Mouse (Mus musculus): ENCODE measurements around the gene Tmem131. TPM values are rescaled to one million over a fixed set of nuclear protein-coding genes. Genes with fewer than 3 reads are reported as not detected.
A peak's percentile ranks its signal among the peaks of the same experiment; 100 is the strongest.

The Tmem131 gene
- polyA plus RNA-seq, 1 experiment from 2014 or later: 72.3 TPM

GRCm38 (mm10) chr1:36797481-36797880, 146.0 kb downstream of the Tmem131 start:
- Histone ChIP-seq H3K36me3 (ENCODE audit: inconsistent target) (peaks cover 91% of the 10 kb centered on the region), H3K27ac (no peak overlapping the region), H3K79me2 (ENCODE audit: inconsistent target) (no peaks in the 10 kb centered on the region), H3K4me3 (ENCODE audit: inconsistent target) (no peak overlapping the region)
- 17% methylated on average over 10 of the region's 10 CpGs for WGBS (ENCODE audit: missing documents)

GRCm38 (mm10) chr1:36796711-36797110, 146.8 kb downstream of the Tmem131 start:
- Histone ChIP-seq H3K36me3 (ENCODE audit: inconsistent target) (peaks cover 90% of the 10 kb centered on the region), H3K27ac (no peak overlapping the region), H3K4me3 (ENCODE audit: inconsistent target) (no peak overlapping the region), H3K79me2 (ENCODE audit: inconsistent target) (no peaks in the 10 kb centered on the region)
- 92% methylated on average over 7 of the region's 7 CpGs for WGBS (ENCODE audit: missing documents)

GRCm38 (mm10) chr1:36789416-36789815, 154.1 kb downstream of the Tmem131 start:
- WGBS (ENCODE audit: missing documents): 49% methylated on average over 8 of the region's 8 CpGs

GRCm38 (mm10) chr1:36786377-36786776, 157.1 kb downstream of the Tmem131 start:
- Histone ChIP-seq H3K27ac (no peak overlapping the region), H3K36me3 (ENCODE audit: inconsistent target) (no peaks in the 10 kb centered on the region), H3K79me2 (ENCODE audit: inconsistent target) (no peaks in the 10 kb centered on the region), H3K4me3 (ENCODE audit: inconsistent target) (no peak overlapping the region)
- WGBS (ENCODE audit: missing documents): 95% methylated on average over 6 of the region's 7 CpGs

More at GRCm38 (mm10) chr1:36789416-36789815, 154.1 kb downstream of the Tmem131 start:
- peaks cover 25% of the 10 kb centered on the region for H3K36me3 ChIP-seq (ENCODE audit: inconsistent target)
- no peaks in the 10 kb centered on the region for H3K79me2 ChIP-seq (ENCODE audit: inconsistent target)
- H3K27ac ChIP-seq: no peak overlapping the region
- H3K4me3 ChIP-seq (ENCODE audit: inconsistent target): no peak overlapping the region

- H3K27ac ChIP-seq: no peak overlapping the region
- H3K79me2 ChIP-seq (ENCODE audit: inconsistent target): no peaks in the 10 kb centered on the region
- no peaks in the 10 kb centered on the region for H3K36me3 ChIP-seq (ENCODE audit: inconsistent target)
- 5% methylated on average over 16 of the region's 16 CpGs for WGBS (ENCODE audit: missing documents)
- peak overlapping the region; percentile 22 for H3K4me3 ChIP-seq (ENCODE audit: inconsistent target)
Observed at GRCm38 (mm10) chr1:36785238-36785641, 158.2 kb downstream of the Tmem131 start.

- 4% methylated on average over 20 of the region's 20 CpGs for WGBS (ENCODE audit: missing documents)
- Histone ChIP-seq H3K27ac (no peak overlapping the region), H3K79me2 (ENCODE audit: inconsistent target) (no peaks in the 10 kb centered on the region), H3K4me3 (ENCODE audit: inconsistent target) (peak overlapping the region; percentile 22), H3K36me3 (ENCODE audit: inconsistent target) (no peaks in the 10 kb centered on the region)
Observed at GRCm38 (mm10) chr1:36784365-36785134, 158.9 kb downstream of the Tmem131 start.

GRCm38 (mm10) chr1:36782476-36782875, 161.0 kb downstream of the Tmem131 start:
- 95% methylated on average over 11 of the region's 11 CpGs for WGBS (ENCODE audit: missing documents)
- Histone ChIP-seq H3K27ac (no peak overlapping the region), H3K36me3 (ENCODE audit: inconsistent target) (no peaks in the 10 kb centered on the region), H3K4me3 (ENCODE audit: inconsistent target) (no peak overlapping the region), H3K79me2 (ENCODE audit: inconsistent target) (no peaks in the 10 kb centered on the region)

GRCm38 (mm10) chr1:36780793-36781192, 162.7 kb downstream of the Tmem131 start:
- Histone ChIP-seq H3K27ac (no peak overlapping the region), H3K79me2 (ENCODE audit: inconsistent target) (no peaks in the 10 kb centered on the region), H3K4me3 (ENCODE audit: inconsistent target) (no peak overlapping the region), H3K36me3 (ENCODE audit: inconsistent target) (no peaks in the 10 kb centered on the region)
- 86% methylated on average over 13 of the region's 13 CpGs for WGBS (ENCODE audit: missing documents)

- Histone ChIP-seq H3K36me3 (ENCODE audit: inconsistent target) (no peaks in the 10 kb centered on the region), H3K4me3 (ENCODE audit: inconsistent target) (no peak overlapping the region), H3K79me2 (ENCODE audit: inconsistent target) (no peaks in the 10 kb centered on the region), H3K27ac (no peak overlapping the region)
- WGBS (ENCODE audit: missing documents): 93% methylated on average over 9 of the region's 9 CpGs
Observed at GRCm38 (mm10) chr1:36772198-36772934, 171.1 kb downstream of the Tmem131 start.

- WGBS (ENCODE audit: missing documents): 55% methylated on average over 26 of the region's 27 CpGs
- H3K27ac ChIP-seq: no peak overlapping the region
- no peaks in the 10 kb centered on the region for H3K36me3 ChIP-seq (ENCODE audit: inconsistent target)
- H3K79me2 ChIP-seq (ENCODE audit: inconsistent target): no peaks in the 10 kb centered on the region
- no peak overlapping the region for H3K4me3 ChIP-seq (ENCODE audit: inconsistent target)
Observed at GRCm38 (mm10) chr1:36770998-36771397, 172.5 kb downstream of the Tmem131 start.

GRCm38 (mm10) chr1:36769951-36770350, 173.5 kb downstream of the Tmem131 start:
- WGBS (ENCODE audit: missing documents): 83% methylated on average over 1 of the region's 1 CpGs
- H3K79me2 ChIP-seq (ENCODE audit: inconsistent target): no peaks in the 10 kb centered on the region
- no peak overlapping the region for H3K4me3 ChIP-seq (ENCODE audit: inconsistent target)
- H3K36me3 ChIP-seq (ENCODE audit: inconsistent target): no peaks in the 10 kb centered on the region
- no peak overlapping the region for H3K27ac ChIP-seq

- no peak overlapping the region for H3K27ac ChIP-seq
- H3K36me3 ChIP-seq (ENCODE audit: inconsistent target): no peaks in the 10 kb centered on the region
- H3K4me3 ChIP-seq (ENCODE audit: inconsistent target): no peak overlapping the region
- 88% methylated on average over 5 of the region's 5 CpGs for WGBS (ENCODE audit: missing documents)
- H3K79me2 ChIP-seq (ENCODE audit: inconsistent target): no peaks in the 10 kb centered on the region
Observed at GRCm38 (mm10) chr1:36768786-36769185, 174.7 kb downstream of the Tmem131 start.

- WGBS (ENCODE audit: missing documents): 74% methylated on average over 10 of the region's 10 CpGs
- Histone ChIP-seq H3K36me3 (ENCODE audit: inconsistent target) (no peaks in the 10 kb centered on the region), H3K79me2 (ENCODE audit: inconsistent target) (no peaks in the 10 kb centered on the region), H3K4me3 (ENCODE audit: inconsistent target) (no peak overlapping the region), H3K27ac (no peak overlapping the region)
Observed at GRCm38 (mm10) chr1:36767321-36767720, 176.1 kb downstream of the Tmem131 start.

GRCm38 (mm10) chr1:36766431-36767205, 176.8 kb downstream of the Tmem131 start:
- WGBS (ENCODE audit: missing documents): 6% methylated on average over 3 of the region's 4 CpGs
- Histone ChIP-seq H3K4me3 (ENCODE audit: inconsistent target) (no peak overlapping the region), H3K27ac (no peak overlapping the region)

More at GRCm38 (mm10) chr1:36766431-36767205, 176.8 kb downstream of the Tmem131 start:
- Histone ChIP-seq H3K36me3 (ENCODE audit: inconsistent target) (no peaks in the 10 kb centered on the region), H3K79me2 (ENCODE audit: inconsistent target) (no peaks in the 10 kb centered on the region)
